Mouse (Mus musculus): ENCODE data around the gene Trpm4. TPM values are rescaled to one million over a fixed set of nuclear protein-coding genes. Genes with fewer than 3 reads are reported as not detected.
"Not testable (repeated sequence)": the region's sequence is repeated elsewhere in the genome, so short reads cannot be mapped to it uniquely, and the experiment has no call there.

Trpm4 gene
- polyA plus RNA-seq, 1 experiment from 2014 or later, result 6.9 TPM

DNA sequence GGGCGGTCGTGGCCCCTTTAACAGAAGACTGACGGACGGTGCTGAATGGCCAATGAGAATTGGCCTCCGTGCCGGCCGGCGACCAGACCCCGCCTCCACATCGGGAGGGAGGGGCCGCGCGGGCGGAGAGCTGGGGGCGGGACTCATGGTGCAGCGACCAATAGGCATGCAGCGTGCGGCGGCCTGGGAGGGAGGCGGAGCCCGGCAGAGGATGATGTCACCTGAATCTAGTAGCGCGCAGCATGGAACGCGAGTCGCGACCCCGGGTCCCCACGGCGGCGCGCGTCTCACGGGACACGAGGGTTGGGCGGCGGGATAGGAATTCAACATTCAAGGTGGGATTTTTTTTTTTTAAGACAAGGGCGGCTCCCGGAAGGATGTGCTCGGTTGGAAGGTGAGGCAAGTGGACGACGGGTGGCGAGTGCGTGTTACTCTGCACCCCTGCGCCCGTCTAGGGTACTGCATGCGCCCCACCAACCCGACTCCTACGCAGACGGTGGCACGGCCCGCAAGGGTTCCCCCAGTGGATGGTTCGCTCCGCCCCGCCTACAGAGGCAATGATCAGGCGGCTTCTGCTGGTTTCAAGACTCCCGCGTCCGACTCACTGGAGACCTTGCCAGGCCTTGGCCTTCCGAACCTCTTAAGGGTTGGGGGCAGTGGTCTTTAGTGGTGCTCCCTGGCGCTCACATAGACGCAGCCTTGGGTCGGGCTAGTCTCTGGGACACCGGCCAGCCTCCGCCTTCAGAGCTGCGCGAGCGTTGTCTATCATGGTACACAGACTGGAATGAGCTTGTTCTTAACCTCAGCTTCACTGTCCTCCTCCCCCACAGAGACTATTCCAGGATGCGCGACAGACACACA is 33.7 kb upstream of the Trpm4 start:
- H3K27me3 ChIP-seq (ENCODE audit: control insufficient read depth, insufficient read depth, low read length), result peaks cover 32% of the 10 kb centered on the region

DNA sequence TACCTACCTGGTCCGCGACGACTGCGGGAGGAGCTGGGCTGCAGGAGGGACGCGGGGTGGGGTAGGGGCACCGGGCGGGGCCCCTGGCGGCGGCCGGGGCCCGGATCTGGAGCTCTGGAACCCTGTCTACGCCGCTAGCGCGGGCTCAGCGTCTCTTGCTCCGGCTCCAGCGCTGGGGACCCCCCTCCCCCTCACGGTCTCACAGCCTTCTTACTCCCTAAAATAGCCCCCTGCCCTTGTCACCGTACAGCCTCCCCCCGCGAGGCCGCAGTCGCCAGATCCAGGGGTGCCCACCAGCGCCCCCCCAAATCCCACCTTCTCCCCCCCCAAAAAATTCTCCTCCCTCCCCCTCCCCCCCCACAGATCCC is 33.1 kb upstream of the Trpm4 start, which contains the start of gene Ppfia3:
Ppfia3 (minus strand) TSS at position 368 of the 368 bp plus-strand sequence.
- DNase-seq (ENCODE audit: low spot score), result no peak
- Histone ChIP-seq H3K4me3 (ENCODE audit: low read depth, low read length) (peak within 1 kb of the TSS; percentile 71), H3K9ac (ENCODE audit: low read depth, low read length) (peak within 1 kb of the TSS; percentile 69), H3K27me3 (ENCODE audit: control insufficient read depth, insufficient read depth, low read length) (peaks cover 38% of the 10 kb centered on the region), H3K27ac (ENCODE audit: low read depth, low read length) (peak within 1 kb of the TSS; percentile 67), H3K4me1 (replicated peaks; ENCODE audit: control insufficient read depth, insufficient read depth, low read length) (peaks cover 15% of the 10 kb centered on the region; the same call in 1 of the 2 replicates), H3K36me3 (ENCODE audit: control insufficient read depth, insufficient read depth, low read length) (no peaks in the 10 kb centered on the region), H3K9me3 (ENCODE audit: control insufficient read depth, low read length) (no peaks in the 10 kb centered on the region), H3K4me2 (replicated peaks; ENCODE audit: low read depth, low read length) (peak within 1 kb of the TSS; percentile 80)
- ATAC-seq (ENCODE audit: low FRiP score), result peak; percentile 56
- WGBS, result 1% methylated on average over 20 of the region's 26 CpGs

More for the DNA sequence above, 33.7 kb upstream of the Trpm4 start:
- Histone ChIP-seq H3K27ac (ENCODE audit: low read depth, low read length) (peak overlapping the region; percentile 67), H3K4me2 (replicated peaks; ENCODE audit: low read depth, low read length) (peak overlapping the region; percentile 80), H3K36me3 (ENCODE audit: control insufficient read depth, insufficient read depth, low read length) (no peaks in the 10 kb centered on the region), H3K9ac (ENCODE audit: low read depth, low read length) (peak overlapping the region; percentile 69), H3K4me3 (ENCODE audit: low read depth, low read length) (peak overlapping the region; percentile 71), H3K9me3 (ENCODE audit: control insufficient read depth, low read length) (no peaks in the 10 kb centered on the region), H3K4me1 (replicated peaks; ENCODE audit: control insufficient read depth, insufficient read depth, low read length) (peaks cover 13% of the 10 kb centered on the region; the same call in 1 of the 2 replicates)
- ATAC-seq (ENCODE audit: low FRiP score) (peak; percentile 89), DNase-seq (ENCODE audit: low spot score) (peak; percentile 96)
- under 1% methylated on average over 69 of the region's 70 CpGs for WGBS

- Histone ChIP-seq H3K27me3 (ENCODE audit: control insufficient read depth, insufficient read depth, low read length) (peaks cover 38% of the 10 kb centered on the region), H3K4me1 (replicated peaks; ENCODE audit: control insufficient read depth, insufficient read depth, low read length) (peaks cover 15% of the 10 kb centered on the region; the same call in 1 of the 2 replicates), H3K4me2 (replicated peaks; ENCODE audit: low read depth, low read length) (peak overlapping the region; percentile 69), H3K27ac (ENCODE audit: low read depth, low read length) (no peak overlapping the region), H3K4me3 (ENCODE audit: low read depth, low read length) (peak overlapping the region; percentile 71), H3K36me3 (ENCODE audit: control insufficient read depth, insufficient read depth, low read length) (no peaks in the 10 kb centered on the region), H3K9me3 (ENCODE audit: control insufficient read depth, low read length) (no peaks in the 10 kb centered on the region), H3K9ac (ENCODE audit: low read depth, low read length) (peak overlapping the region; percentile 69)
- WGBS, result 3% methylated on average over 34 of the region's 35 CpGs
- DNase-seq (ENCODE audit: low spot score) (peak; percentile 62), ATAC-seq (ENCODE audit: low FRiP score) (no peak)
Observed at GRCm38 (mm10) chr7:45365742-45366651, 32.4 kb upstream of the Trpm4 start.

GRCm38 (mm10) chr7:45363983-45364382 is 30.4 kb upstream of the Trpm4 start:
- ATAC-seq (ENCODE audit: low FRiP score) (no peak), DNase-seq (ENCODE audit: low spot score) (no peak)
- Histone ChIP-seq H3K9me3 (ENCODE audit: control insufficient read depth, low read length) (no peaks in the 10 kb centered on the region), H3K27ac (ENCODE audit: low read depth, low read length) (no peak overlapping the region), H3K36me3 (ENCODE audit: control insufficient read depth, insufficient read depth, low read length) (no peaks in the 10 kb centered on the region), H3K4me1 (replicated peaks; ENCODE audit: control insufficient read depth, insufficient read depth, low read length) (peaks cover 9% of the 10 kb centered on the region; the same call in 1 of the 2 replicates), H3K4me2 (replicated peaks; ENCODE audit: low read depth, low read length) (no peak overlapping the region), H3K27me3 (ENCODE audit: control insufficient read depth, insufficient read depth, low read length) (peaks cover 28% of the 10 kb centered on the region), H3K9ac (ENCODE audit: low read depth, low read length) (no peak overlapping the region), H3K4me3 (ENCODE audit: low read depth, low read length) (no peak overlapping the region)
- 94% methylated on average over 2 of the region's 2 CpGs for WGBS

- Histone ChIP-seq H3K27me3 (ENCODE audit: control insufficient read depth, insufficient read depth, low read length) (peaks cover 19% of the 10 kb centered on the region), H3K4me2 (replicated peaks; ENCODE audit: low read depth, low read length) (no peak overlapping the region)
- WGBS, result 5% methylated on average over 13 of the region's 13 CpGs
Observed at GRCm38 (mm10) chr7:45362801-45363200, 29.2 kb upstream of the Trpm4 start.

DNA sequence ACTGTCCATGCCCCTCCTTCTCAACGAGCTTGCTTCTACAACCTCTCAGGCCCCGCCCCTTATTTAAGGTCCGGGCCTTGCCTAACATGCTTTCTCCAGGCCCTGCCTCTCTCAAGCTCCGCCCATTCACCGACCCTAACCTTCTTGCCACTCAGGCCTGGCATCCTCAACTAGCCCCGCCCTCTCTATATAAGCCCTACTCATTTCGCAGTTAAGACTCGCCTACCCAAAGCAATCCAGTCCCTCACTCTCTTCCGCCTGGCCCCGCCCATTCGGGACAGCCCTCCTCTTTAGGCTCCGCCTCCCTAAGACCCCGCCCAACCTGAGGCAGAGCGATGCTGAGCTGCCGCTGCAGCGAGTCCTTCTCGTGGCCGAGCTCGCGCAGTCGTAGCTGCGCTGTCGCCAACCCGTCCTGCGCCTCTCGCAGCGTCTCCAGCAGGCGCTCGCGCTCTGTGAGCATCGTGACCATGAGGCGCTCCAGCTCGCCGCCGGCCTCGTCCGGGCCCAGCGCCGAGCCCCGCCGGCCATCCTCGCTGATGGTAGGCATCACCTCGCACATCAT is 27.7 kb upstream of the Trpm4 start:
- WGBS, result 1% methylated on average over 43 of the region's 43 CpGs
- peak overlapping the region; percentile 82 for H3K4me2 ChIP-seq (replicated peaks; ENCODE audit: low read depth, low read length)
- DNase-seq (ENCODE audit: low spot score), result peak; percentile 93
- peak overlapping the region; percentile 40 for H3K4me3 ChIP-seq (ENCODE audit: low read depth, low read length)
- ATAC-seq (ENCODE audit: low FRiP score), result peak; percentile 89
- H3K36me3 ChIP-seq (ENCODE audit: control insufficient read depth, insufficient read depth, low read length), result no peaks in the 10 kb centered on the region
- H3K9me3 ChIP-seq (ENCODE audit: control insufficient read depth, low read length), result no peaks in the 10 kb centered on the region
- H3K27me3 ChIP-seq (ENCODE audit: control insufficient read depth, insufficient read depth, low read length), result peaks cover 19% of the 10 kb centered on the region
- peak overlapping the region; percentile 64 for H3K9ac ChIP-seq (ENCODE audit: low read depth, low read length)
- peaks cover 3% of the 10 kb centered on the region; the same call in 1 of the 2 replicates for H3K4me1 ChIP-seq (replicated peaks; ENCODE audit: control insufficient read depth, insufficient read depth, low read length)
- H3K27ac ChIP-seq (ENCODE audit: low read depth, low read length), result no peak overlapping the region

More at GRCm38 (mm10) chr7:45362801-45363200, 29.2 kb upstream of the Trpm4 start:
- Histone ChIP-seq H3K4me3 (ENCODE audit: low read depth, low read length) (no peak overlapping the region), H3K9me3 (ENCODE audit: control insufficient read depth, low read length) (no peaks in the 10 kb centered on the region), H3K27ac (ENCODE audit: low read depth, low read length) (no peak overlapping the region), H3K36me3 (ENCODE audit: control insufficient read depth, insufficient read depth, low read length) (no peaks in the 10 kb centered on the region), H3K4me1 (replicated peaks; ENCODE audit: control insufficient read depth, insufficient read depth, low read length) (peaks cover 6% of the 10 kb centered on the region; the same call in 1 of the 2 replicates), H3K9ac (ENCODE audit: low read depth, low read length) (no peak overlapping the region)
- ATAC-seq (ENCODE audit: low FRiP score) (no peak), DNase-seq (ENCODE audit: low spot score) (peak; percentile 66)

- no peaks in the 10 kb centered on the region for H3K9me3 ChIP-seq (ENCODE audit: control insufficient read depth, low read length)
- DNase-seq (ENCODE audit: low spot score), result no peak
- WGBS, result 56% methylated on average over 18 of the region's 18 CpGs
- no peaks in the 10 kb centered on the region for H3K36me3 ChIP-seq (ENCODE audit: control insufficient read depth, insufficient read depth, low read length)
- peaks cover 19% of the 10 kb centered on the region for H3K27me3 ChIP-seq (ENCODE audit: control insufficient read depth, insufficient read depth, low read length)
- 0 out of 2 replicates have a peak, but pooled peaks cover 3% of the 10 kb centered on the region for H3K4me1 ChIP-seq (replicated peaks; ENCODE audit: control insufficient read depth, insufficient read depth, low read length)
- H3K27ac ChIP-seq (ENCODE audit: low read depth, low read length), result no peak overlapping the region
- no peak overlapping the region for H3K4me2 ChIP-seq (replicated peaks; ENCODE audit: low read depth, low read length)
- no peak overlapping the region for H3K4me3 ChIP-seq (ENCODE audit: low read depth, low read length)
- H3K9ac ChIP-seq (ENCODE audit: low read depth, low read length), result no peak overlapping the region
- ATAC-seq (ENCODE audit: low FRiP score), result no peak
Observed at GRCm38 (mm10) chr7:45360404-45361125, 27.0 kb upstream of the Trpm4 start.

DNA sequence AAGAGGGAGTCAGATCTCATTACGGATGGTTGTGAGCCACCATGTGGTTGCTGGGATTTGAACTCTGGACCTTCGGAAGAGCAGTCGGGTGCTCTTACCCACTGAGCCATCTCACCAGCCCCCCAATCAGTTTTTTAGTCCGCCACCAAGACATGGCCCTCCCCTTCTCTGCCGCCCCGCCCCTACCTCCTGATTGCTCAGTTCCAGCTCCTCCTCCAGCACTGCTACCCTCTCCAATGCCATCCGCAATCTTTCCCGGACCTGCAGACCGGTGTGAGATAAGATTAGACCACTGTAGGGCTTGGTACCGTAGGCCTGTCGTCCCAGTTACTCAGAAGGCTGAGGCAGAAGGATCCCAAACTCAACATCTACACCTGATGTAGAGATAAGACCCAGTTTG is 25.5 kb upstream of the Trpm4 start:
- not testable (repeated sequence) for H3K9ac ChIP-seq (ENCODE audit: low read depth, low read length); H3K4me3 ChIP-seq (ENCODE audit: low read depth, low read length); H3K9me3 ChIP-seq (ENCODE audit: control insufficient read depth, low read length); H3K4me1 ChIP-seq (replicated peaks; ENCODE audit: control insufficient read depth, insufficient read depth, low read length); H3K4me2 ChIP-seq (replicated peaks; ENCODE audit: low read depth, low read length); H3K27ac ChIP-seq (ENCODE audit: low read depth, low read length); DNase-seq (ENCODE audit: low spot score); ATAC-seq (ENCODE audit: low FRiP score); H3K36me3 ChIP-seq (ENCODE audit: control insufficient read depth, insufficient read depth, low read length)
- peaks cover 17% of the 10 kb centered on the region for H3K27me3 ChIP-seq (ENCODE audit: control insufficient read depth, insufficient read depth, low read length)
- WGBS, result 56% methylated on average over 10 of the region's 11 CpGs

All from hindbrain, embryonic 11.5 days (tissue).